Mouse (Mus musculus) liver, embryonic 14.5 days (tissue): ENCODE data around the gene Nr5a2.

Source experiments
- CTCF ChIP-seq: IDR thresholded peaks from 2 replicates; pipeline ENCODE4 v1.5.1; 2016; ENCODE audit warnings: antibody characterized with exemption, low read depth, control low read depth
- EP300 ChIP-seq: IDR thresholded peaks from 2 replicates; pipeline ENCODE4 v1.6.1; 2016; ENCODE audit warnings: antibody characterized with exemption, low read depth

GRCm38 (mm10) chr1:136974040-136974439 lies 13.8 kb upstream of the Nr5a2 start:
- TF ChIP-seq CTCF (no peak), EP300 (no peak)
